17 mouse cellular contexts compared by ENCODE assay signal in genomic region chr3:155680200-155680599, GRCm38 (mm10).
DNase-seq lines count a peak whose midpoint lies in the region; ATAC-seq lines count a peak whose summit lies in the region.
"Had no signal": no experiment of that assay in that cellular context is flagged by ENCODE, and none has a peak within 500 bp of the region (broad histone marks: within the 10 kb centered on the region; RNA-seq: fewer than 3 reads in every experiment).

No protein-coding gene starts in this region.

- peak; percentile 72; the same call in 1 of the 2 replicates for ATAC-seq in cerebellum, adult (ENCODE audit: insufficient number of reproducible peaks, low FRiP score, low TSS enrichment)
- ATAC-seq: activated CD4-positive, CD25-positive, alpha-beta regulatory T cell, adult 4 months; CD4-positive, CD25-positive, alpha-beta regulatory T cell, adult 4 months; forebrain, embryonic 15.5 days; forebrain, postnatal 0 days; Patski had no signal

- DNase-seq in cerebellum, adult 9-10 months: no peak
- peak; percentile 73 for DNase-seq in cerebellum, postnatal 14 days
- no peak for DNase-seq in cerebellum, adult 8-10 months
- peak; percentile 7 to 16 for DNase-seq in cerebellum, postnatal 36 days
- DNase-seq in cerebellum, adult 18-20 months: no peak
- DNase-seq: adrenal gland, adult 8-10 months; adrenal gland, postnatal 14 days; adrenal gland, postnatal 36 days; B cell, adult 2 months; cerebellum, adult 11 months; cerebellum, adult 9-11 months; forebrain, postnatal 0 days had no signal

Comparison
In these comparisons a context has a peak if more than half of its experiments do, and no peak if none do; other contexts are left out.
1. DNase-seq: peak in cerebellum, postnatal 14 days (2 of 2) and cerebellum, postnatal 36 days (2 of 2); none in cerebellum, adult 9-10 months (single experiment), cerebellum, adult 8-10 months (single experiment) and cerebellum, adult 18-20 months (0 of 2).